Mouse (Mus musculus): Measurements from ENCODE around the gene Gatad2a.

Gene Gatad2a

DNA sequence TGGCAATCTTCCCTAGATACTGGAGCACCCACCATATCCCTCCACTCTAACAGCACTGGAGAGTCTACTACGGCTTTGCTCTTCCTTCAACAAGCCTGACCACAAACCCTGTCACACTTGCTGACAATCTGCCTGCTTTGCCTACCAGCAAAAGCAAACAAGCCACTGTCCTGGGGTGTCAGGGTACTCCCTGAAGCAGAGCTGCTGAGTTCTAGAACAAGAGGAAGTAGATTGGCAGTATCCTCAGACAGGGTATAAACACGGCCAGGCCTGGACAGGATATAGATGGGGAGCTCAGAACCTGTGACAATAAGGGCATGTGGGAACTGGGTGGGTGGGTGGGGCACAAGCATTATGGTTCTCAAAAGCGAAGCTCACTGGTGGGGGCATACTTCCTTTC, 58.7 kb downstream of the Gatad2a start:
- DNase-seq (ENCODE audit: low read depth, low spot score), result no peak

DNA sequence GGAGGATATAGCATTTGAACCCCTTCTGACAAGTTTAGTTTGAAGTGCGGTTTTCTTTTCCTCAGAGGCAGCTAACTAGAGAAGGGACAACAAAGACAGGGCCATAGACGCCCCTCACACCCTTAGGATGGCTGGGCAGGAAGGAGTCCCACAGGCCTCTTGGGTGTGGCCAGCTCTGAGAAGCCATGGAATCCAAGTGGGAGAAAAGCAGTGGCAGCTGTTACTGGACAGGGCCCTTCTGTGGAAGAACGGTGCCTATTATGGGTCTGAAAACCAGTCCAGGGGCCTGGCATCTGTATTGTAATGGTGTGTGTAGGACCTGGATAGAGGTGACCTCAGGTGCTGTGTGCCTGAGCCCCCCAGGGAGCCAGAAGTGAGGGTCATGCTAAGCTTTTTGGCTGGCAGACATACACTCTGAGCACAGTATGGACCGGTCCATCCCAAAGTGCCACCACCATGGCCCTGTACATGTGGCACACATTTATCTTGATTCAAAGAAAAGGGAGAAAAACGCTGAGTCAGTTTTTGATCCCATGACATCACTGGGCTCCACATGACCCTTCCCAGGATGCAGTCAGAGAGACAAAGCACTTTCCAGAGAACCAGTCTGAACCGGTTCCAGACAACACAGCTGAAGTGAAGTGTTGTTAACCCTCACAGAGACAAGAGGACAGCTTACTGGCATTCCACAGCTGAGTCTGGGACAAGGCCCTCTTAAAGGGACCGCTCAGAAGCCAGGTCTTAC, 60.0 kb downstream of the Gatad2a start:
- no peak for DNase-seq (ENCODE audit: low read depth, low spot score)

DNA sequence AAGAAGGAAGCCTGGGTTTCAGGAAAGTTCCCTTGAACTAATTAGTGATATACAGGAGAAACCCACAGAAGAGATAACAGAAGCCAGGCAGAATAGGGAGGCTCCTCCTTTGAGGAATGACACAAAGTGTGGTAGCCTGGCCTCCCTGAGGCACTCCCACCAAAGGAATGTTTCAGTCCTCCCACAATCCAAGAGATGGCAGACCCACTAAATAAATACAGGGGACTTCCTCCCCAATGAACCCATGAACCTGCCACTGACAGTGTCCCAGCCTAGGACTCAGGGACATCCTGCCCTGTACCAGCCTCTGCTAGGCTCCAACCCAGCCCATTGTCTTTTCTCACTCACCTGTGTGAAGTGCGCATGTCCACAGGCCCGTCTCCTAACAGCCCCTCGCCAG, 60.8 kb downstream of the Gatad2a start:
- no peak for DNase-seq (ENCODE audit: low read depth, low spot score)

DNA sequence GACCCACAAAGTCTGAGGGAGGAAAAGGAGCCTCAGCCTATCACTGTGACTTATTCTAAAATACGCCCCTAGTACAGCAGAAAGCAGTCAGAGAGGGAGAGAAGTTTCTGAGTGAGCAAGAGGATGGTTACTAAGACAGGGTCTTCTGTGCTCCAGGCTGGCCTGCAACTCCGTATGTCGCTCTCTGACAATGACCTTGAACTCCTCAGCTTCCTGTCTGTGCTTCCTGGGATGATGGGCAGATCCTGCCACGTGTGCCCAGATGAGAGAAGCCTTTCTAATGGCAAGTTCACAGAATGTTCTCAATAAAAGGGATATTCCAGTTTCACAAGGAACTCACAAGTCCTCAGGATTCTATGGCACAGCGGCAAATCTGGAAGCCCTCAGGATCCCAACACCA, 61.6 kb downstream of the Gatad2a start:
- DNase-seq (ENCODE audit: low read depth, low spot score), result no peak

DNA sequence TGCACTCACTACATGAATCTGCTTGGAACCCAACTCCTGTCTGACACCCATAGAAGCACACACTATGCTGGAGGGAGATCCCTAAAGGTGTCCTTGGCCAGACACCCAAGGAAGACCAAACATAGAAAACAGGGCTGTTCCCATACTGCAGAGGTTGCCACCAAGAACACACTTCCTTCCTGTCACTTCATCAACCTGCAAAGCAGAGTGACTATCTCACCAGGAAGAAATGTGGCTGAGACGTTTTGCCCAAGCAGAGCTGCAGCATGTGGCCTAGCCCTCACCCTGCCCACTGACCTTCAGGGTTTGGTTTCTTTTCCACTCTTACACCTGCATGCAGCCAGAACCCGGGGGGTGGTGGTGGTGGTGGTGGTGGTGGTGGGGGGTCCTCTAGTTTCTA, 62.4 kb downstream of the Gatad2a start:
- DNase-seq (ENCODE audit: low read depth, low spot score), result no peak

DNA sequence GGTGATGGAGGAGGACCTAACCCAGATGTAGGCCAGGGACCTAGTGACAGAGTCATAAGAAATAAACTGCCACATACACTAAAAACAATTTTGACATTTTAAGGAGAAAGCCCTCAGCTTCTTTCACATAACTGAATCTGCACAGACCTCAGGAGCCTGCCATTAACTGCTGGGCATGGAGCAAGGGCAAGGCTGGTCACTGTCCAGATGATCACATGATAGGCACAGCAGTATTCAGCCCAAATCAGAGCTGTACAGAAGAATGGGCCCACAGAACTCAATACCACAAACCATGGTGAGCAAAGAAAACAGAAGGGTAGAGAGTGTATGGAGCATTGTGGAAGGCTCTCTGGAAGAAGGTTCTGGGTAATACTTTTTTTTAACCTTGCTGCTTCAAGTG, 69.3 kb downstream of the Gatad2a start:
- DNase-seq (ENCODE audit: low read depth, low spot score), result no peak

DNA sequence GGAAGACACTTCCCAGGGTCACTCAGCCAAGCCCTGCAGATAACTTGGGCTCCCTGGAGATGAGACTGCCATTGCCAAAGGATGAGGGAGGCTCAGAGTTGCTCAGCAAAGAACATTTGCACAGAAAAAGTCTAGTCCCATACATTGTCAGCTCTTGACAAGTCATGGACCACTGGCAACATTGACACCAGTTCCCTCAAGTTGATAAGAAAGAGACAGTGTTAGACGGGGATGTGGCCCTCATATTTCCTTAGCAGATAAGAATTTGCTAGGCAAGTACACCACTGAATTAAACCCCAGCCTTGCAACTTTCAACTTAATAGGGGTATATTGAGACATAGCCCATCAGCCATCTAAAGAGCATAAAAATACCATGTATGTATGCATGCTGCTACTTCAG, 72.2 kb downstream of the Gatad2a start:
- no peak for DNase-seq (ENCODE audit: low read depth, low spot score)

DNA sequence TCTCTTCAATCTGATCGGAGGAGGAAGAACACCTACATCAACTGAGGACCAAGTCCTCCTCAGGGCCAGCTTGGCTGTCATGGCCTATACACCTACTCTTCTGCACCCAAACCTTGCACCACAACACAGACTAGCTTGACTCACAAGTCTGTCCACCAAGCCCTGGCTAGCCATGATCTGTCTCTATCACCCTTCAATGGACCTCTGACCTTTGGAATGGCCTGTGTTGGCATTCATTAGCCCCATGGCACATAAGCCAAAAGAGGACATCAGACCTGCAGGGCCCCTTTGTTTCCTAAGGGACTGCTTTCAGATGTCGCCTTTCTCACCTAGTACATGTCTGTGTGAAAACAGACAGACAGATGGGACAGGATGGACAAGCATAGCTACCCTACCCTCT, 75.0 kb downstream of the Gatad2a start:
- DNase-seq (ENCODE audit: low read depth, low spot score), result no peak

DNA sequence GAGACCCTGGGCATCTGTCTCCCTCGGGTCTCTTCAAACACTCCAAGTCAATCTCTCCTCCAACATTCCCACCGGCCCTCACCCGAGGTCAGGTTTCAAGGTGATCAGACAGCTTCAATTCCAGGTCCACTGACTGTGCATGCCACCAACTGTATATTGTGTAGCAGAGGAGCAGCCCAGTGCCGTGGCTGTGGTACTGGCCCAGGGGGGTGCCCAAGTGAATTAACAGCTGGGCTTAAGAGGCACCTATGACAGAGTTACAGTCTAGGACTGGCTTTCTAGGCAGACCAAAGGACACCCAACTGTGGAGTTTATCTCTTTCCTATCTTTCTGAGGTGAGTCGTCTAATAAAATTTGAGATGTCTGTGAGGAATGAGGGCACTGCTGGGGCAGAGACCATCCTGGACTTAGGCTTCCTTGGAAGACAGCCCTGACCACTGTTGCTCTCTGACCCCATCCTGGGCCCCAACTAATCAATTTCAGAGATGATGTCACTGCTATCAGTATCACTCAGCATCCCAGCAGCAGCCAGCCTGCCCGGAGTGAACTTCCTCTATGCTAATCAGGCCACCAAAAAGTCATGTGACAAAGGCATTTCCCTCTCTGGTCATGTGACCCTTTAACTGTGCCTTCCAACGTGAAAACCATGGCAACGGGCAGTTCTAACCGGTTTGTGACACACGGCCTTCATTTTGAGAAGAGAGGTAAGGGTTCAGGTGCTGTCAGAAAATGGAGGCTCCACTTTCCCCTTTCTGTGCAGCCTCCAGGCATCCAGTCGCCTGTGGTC, 76.1 kb downstream of the Gatad2a start:
- DNase-seq (ENCODE audit: low read depth, low spot score), result no peak

DNA sequence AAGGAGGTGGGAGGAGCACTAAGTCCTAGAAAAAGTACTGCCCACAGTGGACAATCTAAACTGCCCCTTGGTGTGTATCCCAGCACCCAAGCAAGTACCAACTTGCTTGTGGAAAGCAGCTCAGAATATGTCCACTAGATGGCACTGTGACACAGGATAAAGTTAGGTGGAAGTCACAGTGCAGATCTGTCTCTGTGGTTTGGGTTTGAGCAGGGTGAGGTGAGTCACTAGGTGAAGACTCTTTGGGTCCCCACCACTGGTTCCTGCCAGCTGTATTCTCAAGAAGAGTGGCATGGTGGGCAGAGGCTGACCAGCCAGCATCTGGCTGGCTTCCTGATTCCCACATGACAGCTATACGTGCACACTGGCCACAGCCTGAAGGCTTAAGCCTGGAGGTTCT, 77.2 kb downstream of the Gatad2a start:
- DNase-seq (ENCODE audit: low read depth, low spot score), result peak; percentile 78

DNA sequence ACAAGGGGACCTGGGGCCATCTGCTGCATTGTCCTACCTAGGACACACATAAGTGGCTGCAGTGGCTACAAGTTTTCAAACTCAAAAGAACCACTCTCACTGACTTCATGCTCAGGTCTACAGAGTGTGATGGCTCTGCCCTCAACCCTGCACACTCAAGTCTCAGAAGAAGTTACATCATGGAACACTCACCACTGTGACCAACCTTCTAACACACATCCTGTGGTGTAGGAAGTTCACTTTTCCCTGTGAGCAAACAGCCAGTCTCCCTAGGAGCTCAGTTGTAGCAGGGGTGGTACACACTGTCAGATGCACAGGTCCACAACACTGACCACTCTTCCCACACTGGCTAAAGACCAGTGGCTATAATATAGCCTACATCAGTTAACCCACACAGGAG, 77.7 kb downstream of the Gatad2a start:
- no peak for DNase-seq (ENCODE audit: low read depth, low spot score)

DNA sequence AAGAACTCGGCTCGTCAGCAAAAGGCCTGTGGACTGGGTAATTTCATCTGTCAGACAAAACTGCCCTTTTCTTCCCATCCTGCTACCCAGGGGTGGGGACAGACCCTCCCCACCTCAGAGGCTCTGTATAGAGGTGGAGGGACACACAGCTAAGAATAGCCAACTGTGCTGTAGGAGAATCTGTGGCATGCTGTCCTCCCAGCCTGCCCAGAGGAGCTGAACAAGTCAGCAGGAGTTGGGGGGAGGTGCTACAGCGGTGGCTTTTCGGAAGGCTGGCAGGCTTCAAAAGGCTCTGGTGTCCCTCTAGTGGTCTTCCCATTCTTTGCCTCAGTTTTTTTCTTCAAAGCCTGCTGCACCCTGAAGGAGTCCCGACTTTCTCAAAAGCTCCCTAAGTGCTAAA, 80.4 kb downstream of the Gatad2a start:
- DNase-seq (ENCODE audit: low read depth, low spot score), result no peak

DNA sequence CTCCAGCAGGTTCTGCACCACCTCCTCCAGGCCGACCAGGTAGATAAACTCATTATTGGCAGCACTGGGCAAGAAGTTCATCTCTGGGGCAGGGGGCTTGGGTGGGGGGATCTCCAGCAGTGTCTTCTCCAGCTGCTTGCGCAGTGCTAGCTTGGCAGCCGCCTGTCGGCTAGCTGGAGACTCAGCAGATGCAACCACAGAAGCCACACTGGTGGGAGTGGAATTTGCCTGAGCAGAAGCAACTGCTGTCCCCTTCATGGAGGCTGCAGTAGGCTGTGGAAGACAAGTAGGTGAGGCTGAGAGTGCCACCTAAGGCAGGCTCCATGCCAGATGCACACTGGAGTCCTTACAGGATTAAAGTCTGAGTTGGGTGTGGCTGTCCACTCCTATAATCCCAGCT, 81.7 kb downstream of the Gatad2a start:
- no peak for DNase-seq (ENCODE audit: low read depth, low spot score)

DNA sequence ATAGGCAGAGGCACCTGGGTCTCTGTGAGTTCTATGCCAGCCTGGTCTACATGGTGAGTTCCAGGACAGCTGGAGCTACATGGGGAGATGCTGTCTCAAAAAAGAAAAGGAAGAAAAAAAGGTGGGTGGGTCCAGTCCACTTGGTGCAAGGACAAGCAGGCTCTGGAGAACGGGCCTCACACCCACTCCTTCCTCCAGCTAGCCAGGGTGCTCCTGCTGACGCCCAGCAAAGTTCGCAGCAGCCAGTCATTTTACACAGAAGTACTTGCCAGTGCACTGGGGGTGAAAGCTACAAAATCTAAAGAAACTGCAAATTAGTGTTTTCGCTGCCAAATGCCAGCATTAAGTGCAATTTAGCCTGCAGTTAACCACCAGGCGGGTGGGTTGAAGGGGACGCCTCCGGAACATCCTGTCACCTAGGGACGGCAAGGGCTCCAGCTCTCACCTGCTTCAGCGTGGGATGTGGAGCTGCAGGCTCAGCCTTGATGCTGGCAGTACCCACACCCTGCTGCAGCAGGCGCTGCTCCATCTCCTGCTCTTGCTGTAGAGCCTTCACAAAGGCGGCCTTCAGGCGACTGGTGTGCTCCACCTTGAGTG, 83.6 kb downstream of the Gatad2a start:
- no peak for DNase-seq (ENCODE audit: low read depth, low spot score)

DNA sequence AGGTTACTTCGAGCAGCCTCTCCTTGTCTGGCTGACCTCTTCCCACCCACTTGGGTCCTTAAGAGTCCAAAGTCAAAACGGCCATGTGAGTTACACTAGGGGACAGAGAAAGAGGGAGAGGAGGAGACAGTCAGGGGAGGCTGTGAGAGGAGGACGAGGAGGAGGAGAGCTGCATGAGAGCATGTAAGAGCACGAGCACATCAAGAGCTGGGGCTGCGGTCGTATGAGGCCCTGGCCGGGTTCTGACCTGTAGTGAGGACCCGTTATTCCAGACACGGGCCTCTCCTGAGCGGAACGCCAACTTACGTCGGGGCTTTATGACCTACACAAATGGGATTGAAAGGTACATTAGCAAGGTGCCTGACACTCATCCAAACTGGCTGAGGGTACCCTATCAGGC, 84.3 kb downstream of the Gatad2a start:
- DNase-seq (ENCODE audit: low read depth, low spot score), result no peak

DNA sequence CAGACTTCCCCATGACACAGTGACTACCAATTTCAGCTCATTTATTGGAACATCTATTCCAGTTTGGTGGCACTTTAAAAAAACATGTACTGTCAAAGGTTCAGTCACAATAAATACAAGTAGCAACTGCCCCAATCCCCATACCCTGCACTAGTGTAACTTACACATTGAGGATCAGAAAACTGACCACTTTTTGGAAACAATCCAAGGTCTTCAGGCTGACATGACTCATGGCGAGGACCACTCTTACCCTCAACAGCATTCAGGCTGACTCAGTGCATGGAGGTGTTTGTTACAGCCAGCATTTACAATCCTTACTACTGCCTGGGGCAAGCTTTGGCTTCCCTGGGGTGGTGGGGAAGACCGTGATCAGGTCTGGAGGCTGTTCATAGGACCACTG, 89.1 kb downstream of the Gatad2a start:
- DNase-seq (ENCODE audit: low read depth, low spot score), result no peak

DNA sequence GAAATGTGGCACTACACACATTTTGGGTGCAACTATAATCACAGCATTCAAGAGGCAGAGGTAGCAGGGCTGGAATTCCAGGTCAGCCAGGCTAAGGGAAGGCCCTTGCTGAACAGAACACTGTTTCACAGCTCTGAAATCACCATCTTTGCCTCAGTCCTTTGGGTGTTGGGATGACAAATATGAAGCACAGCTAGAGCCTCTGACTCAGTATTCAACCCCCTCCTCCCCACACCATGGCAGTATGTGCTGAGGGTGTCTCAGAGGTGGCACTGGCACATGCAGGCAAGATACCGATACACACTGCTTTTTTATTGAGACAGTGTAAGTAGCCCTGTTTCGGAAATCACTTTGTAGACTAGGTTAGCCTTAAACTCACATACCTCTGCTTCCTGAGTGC, 89.9 kb downstream of the Gatad2a start:
- no peak for DNase-seq (ENCODE audit: low read depth, low spot score)

DNA sequence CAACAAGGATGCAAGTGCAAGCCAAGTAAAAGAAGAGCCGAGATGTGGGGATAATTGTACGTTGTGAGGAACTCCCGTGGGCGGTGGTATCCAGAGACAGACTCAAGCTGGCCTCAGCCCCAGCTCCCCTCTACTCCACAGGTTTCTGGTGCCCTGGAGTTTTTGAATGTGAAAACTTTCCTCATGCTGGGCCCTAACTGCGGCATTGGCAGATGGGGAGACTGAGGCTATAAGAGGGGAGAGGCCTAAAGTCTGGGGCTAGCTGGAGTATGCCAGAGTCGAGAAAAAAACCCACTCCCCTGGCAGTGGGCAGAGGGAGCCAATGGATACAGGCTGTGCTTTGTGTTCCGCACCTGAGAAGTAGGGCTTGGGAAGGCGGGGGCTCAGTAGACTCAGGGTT, 92.1 kb downstream of the Gatad2a start:
- no peak for DNase-seq (ENCODE audit: low read depth, low spot score)

DNA sequence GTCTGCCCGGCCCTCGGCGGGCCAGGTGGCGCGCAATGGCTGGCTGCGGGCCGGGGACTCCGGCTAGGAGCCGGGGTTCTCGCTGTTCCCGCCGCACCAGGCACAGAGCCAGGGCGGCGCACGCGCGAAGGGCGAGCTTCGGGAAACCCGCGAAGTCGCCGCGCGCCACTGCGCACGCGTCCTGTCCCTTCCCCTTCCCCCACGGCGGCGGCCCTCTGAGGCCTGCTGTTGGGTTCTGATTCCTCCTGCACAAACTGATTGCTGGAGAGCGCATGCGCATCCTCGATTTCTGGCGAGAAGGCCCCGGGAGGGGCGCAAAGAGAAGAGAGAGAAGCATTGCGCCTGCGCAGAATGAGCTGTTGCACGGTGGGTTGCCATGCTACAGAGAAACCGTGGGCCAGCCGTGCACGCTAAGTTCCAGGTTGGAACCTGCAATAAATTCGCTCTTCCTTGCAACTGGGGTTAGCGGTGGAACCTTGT, 93.1 kb downstream of the Gatad2a start:
- DNase-seq (ENCODE audit: low read depth, low spot score), result peak; percentile 97

DNA sequence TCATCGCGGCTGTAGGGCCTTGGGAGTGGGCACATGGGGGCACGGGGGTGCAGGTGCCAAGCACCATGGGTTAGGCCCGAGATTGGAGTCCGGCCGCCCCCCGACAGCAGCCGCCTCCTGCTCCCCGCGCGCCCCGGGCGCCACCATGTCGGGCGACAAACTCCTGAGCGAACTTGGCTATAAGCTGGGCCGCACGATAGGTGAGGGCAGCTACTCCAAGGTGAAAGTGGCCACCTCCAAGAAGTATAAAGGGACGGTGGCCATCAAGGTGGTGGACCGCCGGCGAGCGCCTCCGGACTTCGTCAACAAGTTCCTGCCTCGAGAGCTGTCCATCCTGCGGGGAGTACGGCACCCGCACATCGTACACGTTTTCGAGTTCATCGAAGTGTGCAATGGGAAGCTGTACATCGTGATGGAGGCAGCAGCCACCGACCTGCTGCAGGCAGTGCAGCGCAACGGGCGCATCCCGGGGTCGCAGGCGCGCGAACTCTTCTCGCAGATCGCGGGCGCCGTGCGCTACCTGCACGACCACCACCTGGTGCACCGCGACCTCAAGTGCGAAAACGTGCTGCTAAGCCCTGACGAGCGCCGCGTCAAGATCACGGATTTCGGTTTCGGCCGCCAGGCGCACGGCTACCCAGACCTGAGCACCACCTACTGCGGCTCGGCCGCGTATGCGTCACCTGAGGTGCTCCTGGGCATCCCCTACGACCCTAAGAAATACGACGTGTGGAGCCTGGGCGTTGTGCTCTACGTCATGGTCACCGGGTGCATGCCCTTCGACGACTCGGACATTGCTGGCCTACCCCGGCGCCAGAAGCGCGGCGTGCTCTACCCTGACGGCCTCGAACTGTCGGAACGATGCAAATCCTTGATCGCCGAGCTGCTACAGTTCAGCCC, 93.8 kb downstream of the Gatad2a start, which contains the start of the genes Tssk6, Ndufa13 and Yjefn3:
Gene Tssk6, plus strand, starts transcription at position 22 of the 900 bp plus-strand sequence.
Gene Ndufa13, minus strand, starts transcription at position 396 of the 900 bp plus-strand sequence.
Gene Yjefn3, minus strand, starts transcription at position 550 of the 900 bp plus-strand sequence.
- DNase-seq (ENCODE audit: low read depth, low spot score), result no peak

DNA sequence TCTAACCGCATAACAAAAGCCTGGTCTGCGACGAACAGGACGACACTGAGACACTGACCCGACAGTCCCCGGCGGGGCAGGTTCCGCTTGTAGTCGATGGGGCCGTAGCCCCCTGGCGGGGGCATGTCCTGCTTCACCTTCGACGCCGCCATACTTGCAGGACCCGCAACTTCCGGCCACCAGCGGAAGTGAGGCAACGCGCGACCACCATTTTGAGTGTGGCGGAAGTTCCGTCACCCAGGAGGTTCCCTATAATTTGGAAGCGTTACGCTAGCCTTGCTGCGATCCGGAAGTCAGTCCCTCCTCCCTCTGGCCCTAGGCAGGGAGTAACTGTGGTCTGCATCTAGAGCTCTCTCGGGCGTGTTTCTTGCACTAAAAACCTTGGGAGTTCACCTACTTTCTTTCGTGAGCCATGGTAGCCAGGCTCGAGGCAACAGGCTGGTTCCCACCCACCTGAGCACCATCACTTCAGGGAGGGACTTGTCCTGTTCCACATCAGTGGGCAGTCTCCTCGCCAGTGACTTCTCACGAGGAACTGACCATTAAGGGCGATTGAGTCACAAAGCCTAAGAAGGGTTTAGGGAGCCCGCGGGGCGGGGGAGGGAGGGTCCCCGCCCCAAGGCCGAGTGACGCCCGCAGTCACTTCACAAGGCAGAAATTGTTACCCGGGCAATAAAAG, 94.6 kb downstream of the Gatad2a start:
- peak; percentile 92 for DNase-seq (ENCODE audit: low read depth, low spot score)

Data from retina, adult 2 months (tissue).